Mouse (Mus musculus) left cerebral cortex, postnatal 14 days (tissue): Measurements from ENCODE around the gene Tiam2. TPM values are rescaled to one million over a fixed set of nuclear protein-coding genes. Genes with fewer than 3 reads are reported as not detected.
A peak's percentile ranks its signal among the peaks of the same experiment; 100 is the strongest.

Experiments used
- DNase-seq, 2 experiments: peaks; one replicate each; pipeline ENCODE4 v3.0.0; 2021 to 2022; ENCODE audit warnings: low spot score in 2 of 2, mixed read lengths in 1 of 2
- intact Hi-C: fragments of 180-260 bp; cut with DNase I; formaldehyde crosslinking; loops from one replicate; pipeline ENCODE4 v1.15.1; 2025
- total RNA-seq, 2 experiments: library from RNA; stranded (reverse); gene quantifications; 2 replicates each; pipeline ENCODE4 v1.2.3; 2021

Tiam2 gene
- total RNA-seq, 2 experiments from 2014 or later: 78.4 to 86.5 TPM

DNA sequence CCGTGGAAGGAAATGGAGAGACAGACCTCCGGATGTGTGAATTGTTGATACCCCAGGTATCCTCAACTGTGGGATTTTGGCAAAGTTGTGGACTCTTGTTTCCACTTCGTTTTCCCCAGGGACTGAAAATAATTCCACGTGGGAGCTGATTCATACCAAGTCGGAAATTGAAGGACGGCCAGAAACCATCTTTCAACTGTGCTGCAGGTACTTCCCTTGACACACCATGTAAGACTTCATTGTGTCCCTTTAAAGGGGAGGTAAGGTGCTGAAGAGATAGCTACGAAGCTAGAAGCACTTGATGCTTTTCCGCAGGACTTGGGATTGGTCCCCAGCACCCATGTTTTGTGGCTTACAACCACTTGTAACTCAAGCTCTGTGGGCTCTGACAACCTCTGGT is 189.5 kb downstream of the Tiam2 start:
- intact Hi-C loops: no loop called here
- DNase-seq: no peak

DNA sequence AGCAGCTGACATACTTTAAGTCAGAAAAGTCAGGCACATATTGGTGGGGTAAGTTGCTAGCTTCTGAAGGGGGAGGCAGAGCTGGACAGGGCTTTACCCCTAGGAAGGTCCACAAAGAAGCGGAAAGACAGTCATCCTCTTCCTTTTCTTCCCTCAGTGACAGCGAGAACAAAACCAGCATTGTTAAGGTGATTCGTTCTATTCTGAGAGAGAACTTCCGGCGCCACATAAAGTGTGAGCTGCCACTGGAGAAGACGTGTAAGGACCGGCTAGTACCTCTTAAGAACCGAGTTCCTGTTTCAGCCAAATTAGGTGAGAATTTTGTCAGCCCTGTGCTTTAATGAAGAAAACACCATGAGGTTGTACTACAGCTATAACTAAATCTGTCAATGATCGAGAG is 190.0 kb downstream of the Tiam2 start:
- no peak for DNase-seq
- intact Hi-C loops: no loop called here

- DNase-seq: no peak
- intact Hi-C loops: no loop called here
Observed at GRCm38 (mm10) chr17:3520344-3520743, 194.0 kb downstream of the Tiam2 start.

- no peak for DNase-seq
- intact Hi-C loops: no loop called here
Observed at GRCm38 (mm10) chr17:3527841-3528471, 201.6 kb downstream of the Tiam2 start.

- intact Hi-C loops: no loop called here
- DNase-seq: no peak
Observed at GRCm38 (mm10) chr17:3529523-3529922, 203.2 kb downstream of the Tiam2 start.

DNA sequence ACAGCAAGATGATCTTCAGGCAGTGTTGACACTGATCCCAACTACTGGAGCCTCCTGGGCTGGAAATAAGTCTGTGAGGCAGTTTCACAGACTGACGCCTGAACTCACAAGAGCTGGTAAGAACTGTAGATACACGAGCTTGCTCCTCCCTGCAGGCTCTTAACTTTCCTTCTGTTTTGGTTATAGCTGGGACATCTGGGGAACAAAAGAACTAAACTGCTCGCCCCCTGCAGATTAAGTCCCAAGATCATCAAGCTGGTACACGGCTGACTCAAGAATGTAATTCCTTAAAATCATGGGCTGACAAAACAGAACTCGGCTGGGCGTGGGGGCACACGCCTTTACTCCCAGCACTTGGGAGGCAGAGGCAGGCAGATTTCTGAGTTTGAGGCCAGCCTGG is 204.2 kb downstream of the Tiam2 start:
- DNase-seq: no peak
- intact Hi-C loops: no loop called here

DNA sequence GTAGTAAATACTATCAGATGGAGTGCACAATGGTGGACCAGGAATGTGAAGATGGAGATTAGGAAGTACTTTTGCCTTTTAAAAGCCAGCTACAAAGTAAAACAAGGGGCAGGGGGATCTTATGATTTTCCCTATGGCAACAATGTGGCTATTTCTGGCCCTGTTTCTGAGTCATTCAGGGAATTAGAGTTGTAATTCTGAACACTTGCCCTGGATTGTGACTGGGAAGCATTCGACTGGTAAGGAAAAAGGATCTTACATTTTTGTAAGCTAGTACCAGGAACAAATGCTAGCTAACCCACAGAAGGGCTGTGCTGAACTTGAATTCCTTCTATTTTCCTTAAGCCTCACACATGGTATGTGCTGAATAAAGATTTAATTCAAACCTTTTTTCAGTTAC is 205.3 kb downstream of the Tiam2 start:
- no peak for DNase-seq
- intact Hi-C loops: no loop called here

DNA sequence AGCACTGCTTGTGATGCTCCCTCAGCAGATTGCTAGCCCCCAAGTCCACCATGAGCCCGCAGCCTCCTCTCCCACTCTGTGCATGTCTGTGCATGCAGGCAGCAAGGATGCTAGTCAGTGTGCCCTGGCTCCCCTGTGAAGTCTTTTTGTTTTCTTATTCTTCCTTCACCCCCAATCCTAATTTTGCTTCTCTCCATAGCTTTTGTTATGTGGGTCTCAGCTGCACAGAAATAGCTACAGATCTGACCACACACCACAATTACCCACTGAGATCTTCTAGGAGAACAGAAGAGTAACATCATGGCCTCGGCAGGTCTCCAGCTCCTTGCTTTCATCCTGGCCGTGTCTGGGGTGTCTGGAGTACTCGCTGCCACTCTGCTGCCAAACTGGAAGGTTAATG is 205.9 kb downstream of the Tiam2 start, which contains the start of gene Cldn20:
Gene Cldn20 (plus strand): TSS at position 301 of the 400 bp plus-strand sequence.
- DNase-seq: no peak
- intact Hi-C loops: no loop called here

- DNase-seq: peak in 1 of 2 experiments; percentile 52
- intact Hi-C loops: no loop called here
Observed at GRCm38 (mm10) chr17:3533425-3533824, 207.1 kb downstream of the Tiam2 start.

GRCm38 (mm10) chr17:3540304-3540703 is 213.9 kb downstream of the Tiam2 start:
- intact Hi-C loops: no loop called here
- DNase-seq: no peak

- DNase-seq: no peak
- intact Hi-C loops: no loop called here
Observed at GRCm38 (mm10) chr17:3541033-3541432, 214.7 kb downstream of the Tiam2 start.

DNA sequence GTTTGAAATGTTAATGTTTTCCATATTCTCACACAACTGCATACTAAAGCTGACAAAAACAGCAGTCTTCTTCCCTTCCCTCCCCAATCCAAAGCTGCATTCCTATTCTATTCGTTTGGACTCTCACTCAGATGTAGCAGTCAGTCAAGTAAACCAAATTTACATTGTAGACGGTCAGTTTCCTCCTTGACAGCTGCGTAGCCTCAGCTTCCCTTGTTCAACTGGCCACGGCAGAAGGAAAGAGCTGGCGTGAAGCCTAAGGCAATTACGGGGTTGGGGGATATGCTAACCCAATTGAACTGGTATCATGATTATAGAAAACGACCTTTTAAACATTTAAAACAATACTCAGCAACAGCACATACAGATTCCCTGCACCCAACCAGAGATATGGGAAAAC is 221.4 kb downstream of the Tiam2 start:
- DNase-seq: no peak
- intact Hi-C loops: no loop called here

DNA sequence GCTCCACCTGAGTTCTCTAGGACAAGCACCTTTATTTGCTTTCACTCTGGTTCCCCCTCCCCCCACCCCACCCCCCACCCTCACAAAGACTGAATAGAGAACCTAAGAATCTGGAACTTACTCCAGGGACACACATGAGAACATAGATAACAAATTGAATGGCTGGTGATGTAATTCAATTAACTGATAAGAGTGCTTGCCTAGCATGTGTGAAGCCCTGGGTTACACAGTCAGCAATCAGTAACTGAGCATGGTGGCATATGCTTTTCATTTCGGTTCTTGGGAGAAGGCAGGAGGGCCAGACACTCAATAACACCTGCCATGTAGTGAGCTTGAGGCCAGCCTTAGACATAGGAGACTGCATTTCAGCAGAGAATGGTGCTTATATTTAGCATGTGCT is 229.9 kb downstream of the Tiam2 start:
- intact Hi-C loops: no loop called here
- DNase-seq: no peak

DNA sequence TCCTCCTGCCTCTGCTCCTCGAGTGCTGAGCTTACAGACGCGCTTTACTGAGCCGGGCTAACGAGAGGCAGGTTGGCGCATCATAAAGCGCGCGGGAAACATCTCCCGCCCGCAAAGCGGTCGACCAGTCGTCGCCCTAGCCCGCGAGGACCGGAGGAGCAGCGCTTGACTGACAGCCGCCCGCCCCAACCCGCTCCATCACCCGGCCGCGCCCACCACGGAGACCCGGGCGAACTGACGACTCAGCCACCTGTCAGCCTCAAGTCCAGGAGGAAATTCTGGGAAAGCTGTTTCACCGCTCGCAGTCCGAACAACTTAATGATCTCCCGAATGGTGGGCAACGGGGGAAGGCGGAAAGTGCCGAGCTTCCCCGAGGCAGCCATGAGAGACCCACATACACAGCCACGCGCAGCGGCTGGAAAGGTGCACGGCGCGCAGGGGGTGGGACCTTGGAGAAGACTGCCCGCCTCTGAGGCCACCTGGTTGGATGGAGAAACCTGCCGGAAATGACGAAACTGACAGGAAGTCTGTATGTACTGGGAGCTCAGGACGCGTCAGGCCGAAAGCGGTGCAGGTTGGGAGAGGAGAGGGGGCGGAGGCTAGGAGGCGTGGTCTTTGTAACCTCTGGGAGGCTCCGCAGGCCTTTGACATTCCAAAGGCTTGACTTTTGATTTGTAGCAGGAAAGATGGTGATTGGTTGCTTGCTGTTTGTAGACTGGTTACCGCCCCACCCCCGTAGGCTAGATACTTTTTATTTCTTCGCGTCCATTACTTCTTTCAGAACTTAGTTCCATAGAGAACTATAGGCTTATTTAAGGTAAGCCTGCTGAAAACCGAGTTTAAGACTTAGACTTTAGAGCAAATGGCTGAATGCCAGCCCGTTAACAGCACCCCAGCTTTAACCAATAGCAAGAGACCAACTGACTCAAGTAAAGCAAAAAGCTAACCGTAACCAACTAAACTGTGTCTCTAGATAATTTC is 231.2 kb downstream of the Tiam2 start, which contains the start of gene Tfb1m:
Gene Tfb1m (minus strand): TSS at position 451 of the 981 bp plus-strand sequence.
- intact Hi-C loops: no loop called here
- DNase-seq: peak; percentile 97 to 99

GRCm38 (mm10) chr17:3558356-3558870 is 232.0 kb downstream of the Tiam2 start:
- intact Hi-C loops: no loop called here
- no peak for DNase-seq

DNA sequence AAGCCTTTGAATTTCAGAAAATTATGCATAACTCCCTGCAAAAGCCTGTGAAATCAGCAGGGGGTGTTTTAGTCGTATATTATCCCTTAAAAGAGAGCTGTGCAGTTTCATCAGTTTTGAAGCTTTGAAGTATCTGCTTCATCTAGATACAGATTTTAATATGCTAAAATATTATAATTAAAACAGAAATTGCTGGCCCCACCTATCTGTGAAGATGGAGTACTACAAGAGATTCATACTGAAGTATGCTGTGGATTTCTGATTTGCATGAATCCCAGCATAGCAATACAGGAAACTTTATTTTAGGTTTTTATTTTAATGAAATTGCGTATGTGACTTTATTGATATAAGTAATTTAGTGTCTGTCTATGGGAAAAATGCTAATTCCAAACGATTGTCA is 234.2 kb downstream of the Tiam2 start:
- DNase-seq: peak; percentile 32 to 51
- intact Hi-C loops: no loop called here

DNA sequence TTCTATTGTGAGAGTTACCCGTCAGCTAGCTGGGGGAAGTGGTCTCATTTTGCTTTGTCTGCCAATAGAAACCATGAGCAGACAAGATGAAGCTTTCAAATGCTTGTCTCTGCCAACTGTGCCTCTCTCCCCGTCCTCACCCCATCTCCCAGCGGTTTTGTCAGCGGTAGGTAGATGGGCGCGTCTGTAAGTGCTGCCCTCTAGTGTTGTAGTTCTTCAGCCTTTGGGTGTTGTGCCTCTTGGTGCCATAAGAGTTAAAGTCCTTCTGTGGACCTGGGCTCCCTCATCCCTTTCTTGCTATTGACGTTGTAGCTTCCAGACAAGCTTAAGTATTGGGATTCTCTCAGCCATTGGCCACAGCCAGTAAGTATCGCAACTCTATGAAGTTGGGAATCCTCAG is 236.0 kb downstream of the Tiam2 start:
- intact Hi-C loops: no loop called here
- no peak for DNase-seq

GRCm38 (mm10) chr17:3570876-3571275 is 244.5 kb downstream of the Tiam2 start:
- intact Hi-C loops: loop anchor here (2.0 kb wide), 1 partner anchor 222 kb away; no protein-coding TSS in a partner anchor
- peak; percentile 74 to 88 for DNase-seq
